Mouse (Mus musculus): ENCODE results near the gene Notch3.

DNA sequence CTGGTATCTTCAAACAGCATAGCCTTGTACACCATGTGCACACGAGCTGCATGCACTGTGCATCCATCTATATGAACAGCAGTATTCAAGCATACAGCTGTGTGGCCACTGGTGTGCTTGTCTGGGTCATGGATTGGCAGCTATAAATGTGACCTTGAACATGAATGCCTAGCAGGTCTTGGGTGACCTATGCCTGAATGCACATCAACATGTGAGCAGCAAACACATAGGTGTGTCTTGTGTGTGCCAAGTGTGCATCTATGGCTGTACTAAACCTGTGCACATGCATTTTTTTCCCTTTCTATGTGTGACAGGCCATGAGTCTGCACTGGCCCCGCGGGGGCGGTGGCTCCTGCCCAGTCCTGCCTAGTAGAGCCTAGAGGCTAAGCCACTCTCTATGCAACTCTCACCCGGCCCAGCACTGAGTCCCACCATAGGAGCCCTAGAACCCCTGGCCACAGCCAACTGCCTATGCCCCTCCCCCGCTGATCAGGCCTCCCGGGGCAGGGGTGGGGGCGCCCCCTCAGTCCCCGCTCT lies 1.3 kb downstream of the Notch3 start:
- TF ChIP-seq CTCF (IDR thresholded peaks at IDR 0.05; ENCODE audit: control insufficient read depth, insufficient read depth, low read length), result no peak
- no peak for TF ChIP-seq POLR2A (IDR thresholded peaks at IDR 0.05; ENCODE audit: borderline replicate concordance, control insufficient read depth, low read depth, low read length)
